Comparison of ENCODE assay signal across 14 mouse cellular contexts in the genomic region with DNA sequence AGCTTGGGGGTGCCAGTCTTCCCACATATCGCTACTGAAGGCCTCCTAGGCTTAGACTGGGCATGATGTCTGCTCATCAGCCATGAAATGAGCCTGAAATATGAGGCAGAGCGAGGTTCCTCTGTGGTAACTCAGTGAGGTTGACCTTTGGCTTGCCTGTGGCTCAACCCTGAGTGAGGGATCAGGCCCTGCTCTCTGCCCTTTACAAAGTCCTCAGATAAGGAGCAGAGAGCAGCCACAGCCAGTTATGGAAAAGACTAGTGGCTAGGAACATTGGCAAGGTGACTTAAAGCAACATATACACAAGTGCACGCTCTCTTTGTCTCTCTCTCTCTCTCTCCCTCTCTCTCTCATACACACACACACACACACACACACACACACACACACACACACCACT. TPM values are rescaled to one million over a fixed set of nuclear protein-coding genes. Genes with fewer than 3 reads are reported as not detected.
DNase-seq lines count a peak whose midpoint lies in the region; ATAC-seq lines count a peak whose summit lies in the region.
"Had no signal": no experiment of that assay in that cellular context is flagged by ENCODE, and none has a peak within 500 bp of the region (broad histone marks: within the 10 kb centered on the region; RNA-seq: fewer than 3 reads in every experiment).

No protein-coding gene starts in this region.

- H3K27me3 ChIP-seq in forebrain, embryonic 10.5 days (ENCODE audit: poor library complexity, severe bottlenecking) = no peaks in the 10 kb centered on the region
- H3K27me3 ChIP-seq in forebrain, embryonic 12.5 days = no peaks in the 10 kb centered on the region
- H3K27me3 ChIP-seq in liver, embryonic 15.5 days = no peaks in the 10 kb centered on the region

- 86% methylated on average over 3 of the region's 3 CpGs for WGBS in forebrain, embryonic 10.5 days
- 81% methylated on average over 3 of the region's 3 CpGs for WGBS in forebrain, embryonic 12.5 days
- 41% methylated on average over 3 of the region's 3 CpGs for WGBS in liver, embryonic 15.5 days (ENCODE audit: insufficient replicate concordance)

- peak overlapping the region; percentile 58 for H3K27ac ChIP-seq in forebrain, embryonic 10.5 days
- no peak overlapping the region for H3K27ac ChIP-seq in forebrain, embryonic 12.5 days
- H3K27ac ChIP-seq in brown adipose tissue, adult 24 weeks (replicated peaks; ENCODE audit: low read depth, low read length) = peak overlapping the region; percentile 66
- H3K27ac ChIP-seq in liver, embryonic 15.5 days (replicated peaks) = peak overlapping the region; percentile 78
- H3K27ac ChIP-seq: macrophage had no signal

- H3K9me3 ChIP-seq in forebrain, embryonic 10.5 days = no peaks in the 10 kb centered on the region
- H3K9me3 ChIP-seq in forebrain, embryonic 12.5 days = no peaks in the 10 kb centered on the region
- H3K9me3 ChIP-seq in liver, embryonic 15.5 days (replicated peaks) = no peaks in the 10 kb centered on the region

- H3K4me3 ChIP-seq in forebrain, embryonic 10.5 days = no peak overlapping the region
- H3K4me3 ChIP-seq in forebrain, embryonic 12.5 days (replicated peaks) = no peak overlapping the region
- no peak overlapping the region for H3K4me3 ChIP-seq in brown adipose tissue, adult 24 weeks (ENCODE audit: insufficient read depth, low read depth, low read length)
- H3K4me3 ChIP-seq in liver, embryonic 15.5 days (replicated peaks) = no peak overlapping the region

- no peaks in the 10 kb centered on the region for H3K36me3 ChIP-seq in forebrain, embryonic 10.5 days (replicated peaks)
- H3K36me3 ChIP-seq in forebrain, embryonic 12.5 days (replicated peaks) = no peaks in the 10 kb centered on the region
- no peaks in the 10 kb centered on the region for H3K36me3 ChIP-seq in liver, embryonic 15.5 days (replicated peaks)

- no peak for DNase-seq in forebrain, embryonic 10.5 days (ENCODE audit: extremely low spot score, low spot score)
- DNase-seq in kidney, adult 8-10 months = peak; percentile 50 to 68
- DNase-seq in kidney, postnatal 10 days = no peak
- no peak for DNase-seq in adrenal gland, postnatal 36 days
- DNase-seq in cerebellum, postnatal 4 days (ENCODE audit: low spot score in 2 of 2) = no peak
- DNase-seq: heart, postnatal 36 days; left cerebral cortex, postnatal 4 days; thymus, postnatal 36 days had no signal

- H3K4me1 ChIP-seq in forebrain, embryonic 10.5 days = peaks cover 52% of the 10 kb centered on the region
- peaks cover 7% of the 10 kb centered on the region; the same call in 1 of the 2 replicates for H3K4me1 ChIP-seq in forebrain, embryonic 12.5 days
- H3K4me1 ChIP-seq in brown adipose tissue, adult 24 weeks (ENCODE audit: control insufficient read depth, insufficient read depth, insufficient read length, low read length) = peaks cover 41% of the 10 kb centered on the region
- H3K4me1 ChIP-seq in liver, embryonic 15.5 days (replicated peaks) = peaks cover 86% of the 10 kb centered on the region

- no peak overlapping the region for H3K4me2 ChIP-seq in forebrain, embryonic 12.5 days
- H3K4me2 ChIP-seq in liver, embryonic 15.5 days = peak overlapping the region; percentile 32; the same call in 1 of the 2 replicates

- H3K9ac ChIP-seq in forebrain, embryonic 12.5 days = no peak overlapping the region
- H3K9ac ChIP-seq in liver, embryonic 15.5 days = no peak overlapping the region

- no peak for ATAC-seq in forebrain, embryonic 12.5 days (ENCODE audit: low FRiP score)
- ATAC-seq in liver, embryonic 15.5 days (ENCODE audit: insufficient read depth) = peak; percentile 69
- ATAC-seq: activated CD4-positive, CD25-positive, alpha-beta regulatory T cell, adult 4 months had no signal

RNA-seq across cellular contexts. Expression of gene Spns2, which starts 14.8 kb away (rescaled TPM):
- polyA plus RNA-seq in forebrain, embryonic 10.5 days (2016; fragmentation: Nextera tagmentation; extraction: Ambion mirVana) = 2.0 and 3.0 TPM in 2 replicates
- 4.9 and 5.4 TPM in 2 replicates for polyA plus RNA-seq in forebrain, embryonic 12.5 days (2016; fragmentation: Nextera tagmentation; extraction: Ambion mirVana)
- 3.2 and 3.5 TPM in 2 replicates for polyA plus RNA-seq in brown adipose tissue, adult 24 weeks (2012; ENCODE audit: insufficient read depth, insufficient read length, missing spikeins)
- 4.1 and 5.3 TPM in 2 replicates for polyA plus RNA-seq in liver, embryonic 15.5 days (2015; fragmentation: Nextera tagmentation; extraction: Ambion mirVana)
- 1 to 10 TPM; 2.2 to 3.4 TPM for total RNA-seq in adrenal gland, postnatal 36 days (2021)
- polyA plus RNA-seq: activated CD4-positive, CD25-positive, alpha-beta regulatory T cell, adult 4 months; macrophage had no signal

RNA-seq across cellular contexts. Expression of gene Mybbp1a, which starts 33.8 kb away (rescaled TPM):
- polyA plus RNA-seq in forebrain, embryonic 10.5 days (2016; fragmentation: Nextera tagmentation; extraction: Ambion mirVana) = 248 and 256 TPM in 2 replicates
- 158 and 160 TPM in 2 replicates for polyA plus RNA-seq in forebrain, embryonic 12.5 days (2016; fragmentation: Nextera tagmentation; extraction: Ambion mirVana)
- 23.2 and 24.3 TPM in 2 replicates for polyA plus RNA-seq in brown adipose tissue, adult 24 weeks (2012; ENCODE audit: insufficient read depth, insufficient read length, missing spikeins)
- 66.0 and 70.7 TPM in 2 replicates for polyA plus RNA-seq in liver, embryonic 15.5 days (2015; fragmentation: Nextera tagmentation; extraction: Ambion mirVana)
- total RNA-seq in adrenal gland, postnatal 36 days (2021) = 100 to 1,000 TPM in 1 of 2 experiments, 10 to 100 TPM in 1; 86.3 to 101 TPM

RNA-seq across cellular contexts. Expression of gene Ggt6, which starts 39.6 kb away (rescaled TPM):
- not detected in 2 replicates for polyA plus RNA-seq in forebrain, embryonic 10.5 days (2016; fragmentation: Nextera tagmentation; extraction: Ambion mirVana)
- polyA plus RNA-seq in forebrain, embryonic 12.5 days (2016; fragmentation: Nextera tagmentation; extraction: Ambion mirVana) = not detected in 2 replicates
- 0.99 TPM in 1 of 2 replicates, not detected in the other for polyA plus RNA-seq in brown adipose tissue, adult 24 weeks (2012; ENCODE audit: insufficient read depth, insufficient read length, missing spikeins)
- polyA plus RNA-seq in liver, embryonic 15.5 days (2015; fragmentation: Nextera tagmentation; extraction: Ambion mirVana) = 0.32 and 0.36 TPM in 2 replicates
- total RNA-seq in adrenal gland, postnatal 36 days (2021) = 1 to 10 TPM in 1 of 2 experiments, under 1 TPM in 1; 0.79 to 5.3 TPM
- total RNA-seq: common myeloid progenitor, adult 5-6 weeks; heart, postnatal 36 days; left cerebral cortex, postnatal 4 days had no signal
- polyA plus RNA-seq: activated CD4-positive, CD25-positive, alpha-beta regulatory T cell, adult 4 months; macrophage had no signal

Comparison
In these comparisons a context has a peak if more than half of its experiments do, and no peak if none do; other contexts are left out.
1. DNase-seq: peak in kidney, adult 8-10 months (2 of 2); none in forebrain, embryonic 10.5 days (single experiment), kidney, postnatal 10 days (single experiment), adrenal gland, postnatal 36 days (0 of 2) and cerebellum, postnatal 4 days (0 of 2).